Mouse (Mus musculus) liver, postnatal 0 days (tissue): ENCODE measurements at regions not wholly inside any gene's neighbourhood (a gene's known extent, or its start where the extent isn't known, plus 50 kb on each side); places are given as distances from the start of the nearest gene placed in this dataset.

Experiments
- CTCF ChIP-seq: sonication (generic); IDR thresholded peaks from 2 replicates; pipeline ENCODE4 v1.5.1; 2016; ENCODE audit warnings: antibody characterized with exemption, low read depth
- EP300 ChIP-seq: IDR thresholded peaks from 2 replicates; pipeline ENCODE4 v1.6.1; 2016; ENCODE audit warnings: antibody characterized with exemption, low read depth, mild to moderate bottlenecking

DNA sequence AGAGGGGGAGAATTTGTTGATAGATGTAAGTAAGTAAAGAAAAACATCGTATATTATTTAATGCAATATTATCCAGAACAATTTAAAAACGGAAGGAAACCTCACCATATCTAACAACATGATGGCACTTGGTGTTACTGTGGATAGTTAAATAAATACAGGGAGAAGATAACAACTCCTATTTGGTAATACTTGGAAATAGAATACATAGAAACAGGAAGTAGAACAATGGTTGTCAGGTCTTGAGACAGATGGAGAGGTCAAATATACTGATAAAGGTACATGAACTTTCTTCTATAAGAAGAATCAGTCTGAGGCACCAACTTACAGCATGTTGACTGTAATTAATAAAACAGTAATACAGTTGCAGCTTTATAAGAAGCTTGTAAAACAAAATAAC is 242.6 kb downstream of the Kif20b start:
- TF ChIP-seq CTCF (no peak), EP300 (peak; percentile 88)
